Mouse (Mus musculus): ENCODE measurements around the gene Cacfd1. TPM values are rescaled to one million over a fixed set of nuclear protein-coding genes. Genes with fewer than 3 reads are reported as not detected.
A peak's percentile ranks its signal among the peaks of the same experiment; 100 is the strongest.

Gene Cacfd1
- total RNA-seq, 2 experiments from 2014 or later = 29.0 to 36.7 TPM

DNA sequence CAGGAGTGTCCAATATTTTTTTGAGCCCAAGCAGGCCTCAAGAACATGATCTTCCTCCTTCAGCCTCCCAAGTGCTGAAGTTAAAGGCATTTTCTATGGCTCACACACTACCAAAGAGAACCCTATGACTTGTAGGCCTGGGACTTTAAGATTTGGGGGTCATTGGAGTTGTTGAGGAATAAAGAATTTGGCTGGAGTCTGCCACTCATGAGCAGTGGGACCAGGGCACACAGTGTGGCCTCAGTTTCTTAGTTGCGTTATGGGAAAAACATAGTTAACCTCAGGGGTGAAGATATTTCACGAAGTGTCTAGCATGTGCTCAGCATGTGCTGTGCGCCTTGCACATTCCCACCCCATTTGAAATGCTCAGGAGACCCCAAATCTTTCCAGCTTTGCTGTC lies 16.6 kb downstream of the Cacfd1 start:
- intact Hi-C loops (cut with DNase I) = no loop called here
- DNase-seq = no peak

DNA sequence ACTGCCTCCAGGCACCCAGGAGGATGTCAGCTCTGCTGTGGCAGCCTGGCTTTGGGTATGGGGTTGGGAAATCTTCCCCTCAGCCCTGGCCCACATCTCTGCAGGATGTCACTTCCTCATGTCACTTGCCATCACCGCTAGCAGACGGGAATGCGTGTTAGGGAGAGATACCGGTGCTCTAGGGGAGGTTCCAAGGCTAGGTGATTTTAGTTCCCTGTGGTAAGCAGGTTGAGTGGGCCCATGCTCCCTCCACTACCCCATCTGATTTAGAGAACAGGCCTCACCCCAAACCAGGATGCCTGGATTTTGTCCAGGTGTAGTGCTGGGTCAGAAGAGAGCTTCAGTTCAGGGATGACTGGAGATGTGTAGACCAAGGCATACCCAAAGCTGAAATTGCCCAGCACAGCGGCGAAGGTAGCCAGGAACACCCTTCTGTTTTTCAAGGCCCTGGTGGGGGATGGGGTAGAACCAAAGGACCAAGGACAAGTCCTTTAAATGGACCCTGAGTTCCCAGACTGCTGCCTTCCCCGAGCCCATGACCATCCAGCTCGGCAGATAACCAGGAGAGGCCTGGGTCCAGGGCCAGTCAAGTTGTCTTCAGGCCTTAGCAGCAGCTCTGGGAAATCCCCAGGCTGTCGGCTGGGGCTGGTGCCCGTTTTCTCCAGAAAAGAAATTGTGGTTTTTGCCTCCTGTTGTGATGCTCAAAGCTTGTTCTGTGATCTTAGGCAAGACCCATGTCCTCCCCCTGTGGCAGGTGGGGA lies 17.3 kb downstream of the Cacfd1 start:
- intact Hi-C loops (cut with DNase I) = no loop called here
- no peak for DNase-seq

DNA sequence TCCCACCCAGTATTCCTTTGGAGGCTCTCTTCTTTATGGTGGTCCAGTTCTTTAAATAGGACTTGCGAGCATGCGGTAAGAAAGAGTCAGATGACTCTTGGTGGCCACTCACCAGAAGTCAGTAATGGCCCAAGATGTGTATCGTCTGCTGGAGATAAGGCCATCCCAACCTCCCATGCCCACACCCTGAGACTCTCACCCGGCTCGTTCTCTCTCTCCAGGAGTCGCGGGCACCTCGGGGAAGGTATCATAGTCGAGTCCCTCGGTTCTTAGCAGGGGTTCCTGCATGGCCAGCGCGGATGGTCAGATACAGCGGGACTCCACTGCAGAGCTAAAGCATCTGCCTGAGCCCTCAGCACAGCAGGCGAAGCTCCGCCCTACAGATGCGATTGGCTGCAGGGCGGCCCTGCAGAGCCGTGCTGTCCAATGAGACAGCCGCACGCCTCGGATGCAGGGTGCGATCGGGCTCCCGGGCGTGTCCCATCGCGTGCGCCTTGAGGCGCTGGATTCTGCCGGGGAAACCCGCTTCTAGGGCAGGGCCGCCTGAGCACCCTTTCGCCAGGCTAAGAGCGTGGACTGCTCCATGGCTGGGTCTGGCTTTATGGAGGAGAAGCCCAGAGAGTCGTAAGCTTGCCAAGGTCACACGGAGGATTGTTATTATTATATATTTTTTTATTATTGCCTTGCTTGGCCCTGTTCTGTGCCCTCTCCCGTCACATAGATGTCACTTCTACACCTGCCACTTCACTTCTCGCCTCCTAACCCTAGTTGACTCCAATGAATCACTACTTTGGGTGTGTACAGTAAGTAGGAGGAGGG lies 18.1 kb downstream of the Cacfd1 start, which contains the start of gene Slc2a6:
TSS of gene Slc2a6 (minus strand) at position 381 of the 819 bp plus-strand sequence.
- intact Hi-C loops (cut with DNase I) = no loop called here

DNA sequence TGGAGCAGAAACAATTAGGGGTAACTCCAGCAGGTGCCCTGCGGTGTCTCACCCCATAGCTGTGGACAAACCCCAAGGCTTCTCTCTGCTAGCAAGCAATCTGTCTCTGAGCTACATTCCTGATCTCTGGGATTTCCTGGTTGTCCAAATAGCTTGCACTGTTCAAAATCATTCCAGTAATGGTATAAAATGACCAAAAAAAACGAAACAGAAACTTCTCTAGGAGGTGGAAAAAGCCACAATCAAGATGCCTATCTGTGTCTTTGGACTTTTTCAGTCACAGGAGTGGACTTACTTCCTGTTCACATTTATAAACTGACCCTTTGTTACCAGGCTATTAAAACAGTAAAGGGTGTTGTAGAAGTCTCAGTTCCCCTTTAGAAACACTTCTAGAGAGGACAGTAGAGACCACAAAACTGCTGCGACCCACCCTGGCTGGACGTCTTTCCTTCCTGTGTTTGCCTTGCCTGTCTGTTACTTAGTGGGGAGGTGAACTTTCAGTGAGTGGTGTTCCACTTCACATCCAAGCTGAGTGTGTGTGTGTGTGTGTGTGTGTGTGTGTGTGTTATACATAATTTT lies 18.8 kb downstream of the Cacfd1 start:
- intact Hi-C loops (cut with DNase I) = no loop called here

More for the DNA sequence above, 18.1 kb downstream of the Cacfd1 start, which contains the start of gene Slc2a6:
- DNase-seq = peak; percentile 87

DNA sequence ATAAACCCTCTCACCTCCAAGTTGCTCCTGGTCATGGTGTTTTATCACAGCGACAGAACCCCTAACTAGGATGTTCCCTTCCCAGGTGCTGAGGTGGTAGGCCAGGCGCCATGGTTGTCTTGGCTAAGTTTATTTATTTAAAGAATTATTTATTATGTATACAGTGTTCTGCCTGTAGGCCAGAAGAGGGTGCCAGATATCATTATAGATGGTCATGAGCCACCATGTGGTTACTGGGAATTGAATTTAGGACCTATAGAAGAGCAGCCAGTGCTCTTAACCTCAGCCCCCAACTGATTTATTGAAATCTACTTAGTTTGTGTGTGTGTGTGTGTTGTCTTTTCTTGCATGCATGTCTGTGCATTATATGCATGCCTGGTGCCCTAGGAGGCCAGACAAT lies 22.6 kb downstream of the Cacfd1 start:
- intact Hi-C loops (cut with DNase I) = no loop called here
- no peak for DNase-seq

More for the DNA sequence above, 18.8 kb downstream of the Cacfd1 start:
- DNase-seq = no peak

DNA sequence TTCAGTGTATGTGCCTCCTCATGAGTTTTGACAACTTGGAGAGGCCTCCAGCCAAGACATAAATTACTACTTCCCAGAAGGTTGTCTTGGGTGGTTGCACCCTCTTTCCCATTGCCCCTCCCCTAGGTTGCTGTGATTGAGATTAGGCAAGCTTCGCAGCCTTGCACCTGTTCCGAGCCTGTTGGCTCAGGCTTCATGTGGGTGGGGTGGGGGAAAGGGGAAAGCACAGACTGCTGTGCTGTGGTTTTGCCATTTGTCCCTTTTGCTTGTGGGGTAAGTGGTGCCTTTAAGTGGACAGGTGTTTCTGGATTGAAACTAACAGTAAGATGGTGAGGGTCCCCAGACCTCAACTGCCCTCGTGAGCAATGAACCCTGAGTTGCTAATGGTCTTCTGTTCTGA lies 26.3 kb downstream of the Cacfd1 start:
- intact Hi-C loops (cut with DNase I) = no loop called here
- DNase-seq = no peak

DNA sequence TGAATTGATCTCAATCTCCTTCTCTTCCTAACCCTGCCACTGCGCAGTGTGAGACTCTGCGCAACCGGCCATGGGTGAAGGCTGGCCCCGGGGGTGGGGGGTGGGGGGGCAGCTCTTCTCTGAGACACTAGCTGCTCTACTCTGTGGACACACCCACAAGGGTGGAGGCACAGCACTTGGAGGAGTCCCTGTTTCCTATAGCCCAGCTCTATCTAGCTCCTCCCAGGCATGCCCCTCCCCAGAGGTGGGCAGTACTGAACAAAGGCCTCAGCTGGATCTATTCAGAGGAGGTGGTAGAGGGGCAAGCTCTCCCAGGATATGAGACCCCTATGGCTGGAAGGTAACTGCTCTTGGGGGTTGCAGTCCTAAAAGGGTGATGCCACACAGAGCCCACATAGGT lies 27.3 kb downstream of the Cacfd1 start:
- DNase-seq = no peak
- intact Hi-C loops (cut with DNase I) = no loop called here

DNA sequence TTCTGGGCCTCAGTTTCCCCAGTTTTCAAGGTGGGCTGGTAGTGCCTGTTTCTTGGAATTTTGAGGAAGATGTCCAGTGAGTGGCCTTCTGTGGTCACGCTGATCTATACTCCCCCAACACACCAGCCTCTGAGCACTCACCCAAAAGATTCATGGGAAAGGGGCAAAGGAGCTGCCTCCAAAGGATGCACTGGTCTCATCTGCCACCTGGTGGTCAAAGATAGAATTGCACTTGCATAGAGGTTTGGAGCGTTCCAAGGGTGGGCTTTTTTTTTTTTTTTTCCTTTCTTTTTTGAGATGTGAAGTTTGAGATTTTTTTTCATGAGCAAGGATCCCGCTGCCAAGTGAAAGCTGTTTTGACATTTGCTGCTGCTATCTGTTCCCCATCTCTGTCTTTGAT lies 28.9 kb downstream of the Cacfd1 start:
- intact Hi-C loops (cut with DNase I) = loop anchor here (1.0 to 2.0 kb wide), 4 partner anchors 21 to 392 kb away; no protein-coding TSS in a partner anchor
- DNase-seq = peak; percentile 82 to 89

DNA sequence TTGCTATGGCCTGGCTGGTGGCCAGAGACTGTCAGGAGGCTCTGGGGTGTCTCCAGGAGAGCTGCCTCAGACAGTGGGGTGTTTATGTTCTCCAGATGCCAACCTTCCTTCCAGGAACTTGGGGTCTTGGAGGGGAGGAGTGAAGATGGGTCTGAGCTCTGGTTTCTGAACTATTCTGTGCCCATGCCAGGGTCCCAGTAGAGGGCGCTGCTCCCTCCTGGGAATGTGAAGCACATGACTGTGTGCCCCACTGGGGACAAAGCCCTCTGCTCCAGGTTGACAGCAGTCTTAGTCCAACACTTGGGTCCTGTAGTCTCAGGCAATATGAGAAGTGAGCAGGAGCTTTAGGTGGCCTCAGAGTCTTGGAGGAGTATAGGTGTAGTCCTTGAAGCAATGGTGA lies 29.6 kb downstream of the Cacfd1 start:
- intact Hi-C loops (cut with DNase I) = loop anchor here (2.0 kb wide), 2 partner anchors 108 to 392 kb away; no protein-coding TSS in a partner anchor
- DNase-seq = peak in 1 of 2 experiments; percentile 44

DNA sequence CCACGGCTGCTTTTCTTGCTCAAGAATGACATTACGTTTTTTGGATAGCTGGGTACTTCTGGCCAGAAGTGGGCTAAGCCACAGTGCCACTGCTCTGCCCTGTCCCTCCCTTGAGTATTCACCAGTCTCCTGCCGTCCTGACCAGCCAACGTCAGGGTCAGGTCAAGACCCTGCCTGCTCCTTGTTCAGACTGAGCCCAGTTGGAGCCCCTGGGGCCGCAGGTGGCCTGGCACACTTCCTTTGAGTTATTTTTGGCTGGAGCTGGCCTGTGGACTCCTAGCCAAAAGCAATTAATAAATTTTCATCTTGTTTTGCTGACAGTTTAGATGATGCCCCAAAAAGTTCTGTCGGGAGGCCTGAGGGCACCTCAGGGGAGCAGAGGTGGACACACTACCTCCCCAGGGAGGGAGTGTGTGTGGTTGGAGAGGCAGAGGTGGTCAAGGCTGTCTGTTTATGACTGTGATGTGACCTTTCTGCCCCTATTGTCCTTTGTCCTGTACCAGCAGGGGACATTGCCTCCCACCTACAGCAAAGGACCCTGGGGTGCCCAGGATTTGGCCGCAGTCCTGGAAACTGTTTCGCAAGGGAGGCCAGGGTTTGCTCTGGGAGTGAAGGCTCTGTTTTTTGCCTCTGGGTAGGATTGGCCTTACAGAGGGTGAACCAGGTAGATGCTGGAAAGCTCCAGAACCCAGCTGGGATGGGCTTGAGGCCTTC lies 32.6 kb downstream of the Cacfd1 start:
- intact Hi-C loops (cut with DNase I) = loop anchor here (5.0 kb wide), 1 partner anchor 80 kb away; no protein-coding TSS in a partner anchor
- DNase-seq = no peak

DNA sequence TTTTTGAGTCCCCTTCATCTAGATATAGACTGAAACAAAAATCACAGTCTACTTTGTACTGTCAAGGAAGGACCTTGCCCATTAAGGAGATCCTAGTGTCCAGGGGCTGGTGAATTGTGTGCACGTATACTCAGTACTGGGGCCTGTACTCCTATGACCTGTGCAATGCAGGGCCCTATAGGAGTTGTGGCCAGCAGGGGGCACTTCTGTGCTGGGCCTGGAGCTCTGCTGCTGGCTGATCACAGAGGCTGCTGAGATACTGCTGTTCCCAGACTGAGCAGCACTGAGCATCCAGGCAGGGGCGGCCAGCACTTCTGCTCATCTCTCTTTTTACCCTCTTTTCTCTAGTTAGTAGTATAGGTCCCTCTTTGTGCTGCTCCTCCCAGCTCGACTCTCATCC lies 33.7 kb downstream of the Cacfd1 start:
- intact Hi-C loops (cut with DNase I) = loop anchor here (1.0 to 5.0 kb wide), 2 partner anchors 79 to 194 kb away; no protein-coding TSS in a partner anchor
- peak; percentile 92 to 93 for DNase-seq

DNA sequence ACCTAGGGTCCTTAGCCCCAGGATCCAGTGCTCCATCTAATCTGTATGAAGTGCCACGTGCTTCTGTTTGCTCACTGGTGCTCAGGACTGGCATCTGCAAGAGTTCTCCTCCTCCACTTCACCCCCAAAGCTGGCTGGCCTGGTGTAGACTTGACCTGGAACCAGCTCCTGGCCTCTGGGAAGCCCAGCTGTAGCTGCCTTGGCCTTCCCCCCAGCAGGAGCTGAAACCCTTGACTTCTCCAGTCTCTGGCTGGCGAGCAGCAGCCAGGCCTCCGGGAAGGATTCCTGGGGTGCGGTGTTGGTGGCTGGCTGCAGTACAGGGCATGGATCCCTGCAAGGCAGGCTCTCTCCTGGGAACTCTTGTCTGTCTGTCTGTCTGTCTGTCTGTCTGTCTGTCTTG lies 34.4 kb downstream of the Cacfd1 start:
- DNase-seq = peak in 1 of 2 experiments; percentile 40
- intact Hi-C loops (cut with DNase I) = loop anchor here (5.0 kb wide), 1 partner anchor 78 kb away; no protein-coding TSS in a partner anchor

DNA sequence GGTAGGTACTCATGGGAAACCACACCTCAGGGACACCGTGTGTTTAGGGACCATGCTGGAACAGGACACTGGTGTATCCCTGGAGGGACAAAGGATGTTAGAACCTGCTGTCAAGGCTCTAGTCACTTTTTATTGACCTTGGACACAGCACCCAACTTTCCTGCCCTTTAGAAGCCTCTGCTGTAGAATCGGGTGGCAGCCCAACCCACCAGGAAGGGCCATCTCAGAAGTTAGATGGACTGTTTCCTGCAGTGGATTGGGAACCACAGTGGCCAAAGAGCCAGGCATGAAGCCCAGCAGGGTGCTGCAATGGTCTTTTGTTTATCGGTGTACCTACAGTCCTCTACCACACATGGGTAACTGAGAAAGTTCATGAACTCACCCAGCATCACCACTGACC lies 34.9 kb downstream of the Cacfd1 start:
- DNase-seq = peak in 1 of 2 experiments; percentile 26
- intact Hi-C loops (cut with DNase I) = loop anchor here (5.0 kb wide), 1 partner anchor 78 kb away; no protein-coding TSS in a partner anchor

DNA sequence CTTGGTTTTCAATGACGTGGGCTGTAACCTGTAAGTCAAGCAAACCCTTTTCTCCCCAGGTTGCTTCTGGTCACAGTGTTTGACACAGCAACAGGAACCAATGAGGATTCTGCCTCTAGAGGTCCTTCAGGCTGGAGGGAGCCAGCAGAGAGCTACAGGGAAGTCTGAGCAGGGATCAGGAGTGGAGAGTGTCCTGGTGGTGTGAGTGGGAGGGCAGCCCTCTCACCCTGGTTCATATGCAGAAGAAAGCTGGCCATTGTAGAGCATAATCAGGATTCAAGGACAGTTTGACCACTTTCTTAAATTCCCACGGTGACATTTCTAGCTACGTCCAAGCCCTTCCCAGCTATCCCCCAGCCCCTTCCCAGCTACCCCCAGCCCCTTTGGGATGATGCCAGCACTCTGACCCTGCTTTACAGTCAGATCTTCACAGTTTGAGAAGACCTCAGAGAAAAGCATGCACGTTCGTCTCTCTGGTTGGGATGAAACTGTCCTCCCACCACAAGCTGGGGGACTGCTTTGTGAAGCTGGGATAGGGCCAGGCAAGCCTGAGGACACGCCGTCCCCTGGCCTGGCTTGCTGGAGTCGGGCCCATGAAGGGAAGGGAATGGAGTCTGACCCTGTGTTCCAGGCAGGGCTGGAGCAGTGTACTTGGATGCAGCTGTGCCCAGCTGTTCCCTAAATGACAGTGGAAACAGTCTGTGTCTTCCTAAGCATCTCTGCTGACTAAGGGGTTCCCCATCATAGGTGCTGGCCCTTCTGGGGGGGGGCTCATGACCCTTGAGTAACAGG lies 36.4 kb downstream of the Cacfd1 start:
- intact Hi-C loops (cut with DNase I) = no loop called here
- DNase-seq = peak; percentile 91

DNA sequence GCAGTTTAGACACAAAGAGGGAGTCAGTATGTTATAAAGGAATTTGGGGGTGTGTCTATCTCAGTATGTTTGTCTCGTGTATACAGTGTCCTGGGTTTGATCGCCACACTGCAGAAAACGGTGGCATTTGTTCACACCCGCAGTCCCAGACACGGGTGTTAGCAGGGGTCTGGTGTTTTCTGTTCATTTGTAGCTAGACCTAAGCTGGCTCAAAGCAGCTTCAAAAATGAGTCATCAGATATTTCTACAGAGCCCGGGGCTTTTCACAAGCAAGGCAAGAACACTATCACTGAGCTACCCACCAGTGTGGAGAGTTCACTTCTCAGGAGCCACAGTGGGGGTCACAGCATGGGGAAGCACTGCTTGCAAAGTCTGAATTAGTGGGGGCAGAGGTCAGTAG lies 39.7 kb downstream of the Cacfd1 start:
- intact Hi-C loops (cut with DNase I) = no loop called here
- DNase-seq = no peak

DNA sequence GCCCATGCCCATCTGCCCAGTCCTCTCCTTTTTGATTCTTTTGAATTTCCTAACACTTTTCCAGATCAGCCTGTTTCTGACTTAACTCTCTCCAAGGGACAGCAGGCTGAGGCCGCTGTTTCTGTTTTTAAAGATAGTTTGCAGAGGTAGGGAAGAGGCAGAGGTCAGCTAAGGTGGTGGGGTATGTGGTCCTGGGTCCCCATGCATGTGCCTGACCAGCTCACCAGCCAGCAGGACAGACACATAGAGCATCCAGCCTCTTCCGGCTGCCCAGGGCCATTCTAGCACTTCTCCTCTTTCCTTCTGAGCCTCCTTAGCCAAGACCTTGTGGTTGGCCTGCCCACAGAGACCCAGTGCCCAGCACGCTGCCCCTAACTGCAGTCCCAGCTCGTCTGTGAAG lies 48.5 kb downstream of the Cacfd1 start:
- no peak for DNase-seq
- intact Hi-C loops (cut with DNase I) = no loop called here

DNA sequence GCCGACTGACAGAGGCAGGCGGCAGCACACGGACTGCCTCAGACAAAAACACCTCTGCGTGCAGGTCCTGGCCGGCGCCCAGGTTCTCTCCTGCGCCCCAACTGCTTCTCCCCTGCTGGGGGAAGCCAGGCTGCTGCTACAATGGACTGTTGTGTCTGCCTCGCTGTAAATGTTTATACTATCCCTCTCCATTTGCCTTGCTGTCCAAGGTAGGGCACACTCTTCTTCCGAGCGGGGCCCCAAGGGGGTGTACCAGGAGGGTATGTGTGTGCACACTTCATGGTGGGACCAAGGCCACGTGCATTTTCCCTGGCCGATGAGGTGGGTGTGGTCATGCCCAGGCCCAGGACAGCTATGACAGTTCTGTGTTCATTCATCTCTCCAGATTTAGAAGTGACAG lies 49.0 kb downstream of the Cacfd1 start:
- intact Hi-C loops (cut with DNase I) = no loop called here
- DNase-seq = no peak

DNA sequence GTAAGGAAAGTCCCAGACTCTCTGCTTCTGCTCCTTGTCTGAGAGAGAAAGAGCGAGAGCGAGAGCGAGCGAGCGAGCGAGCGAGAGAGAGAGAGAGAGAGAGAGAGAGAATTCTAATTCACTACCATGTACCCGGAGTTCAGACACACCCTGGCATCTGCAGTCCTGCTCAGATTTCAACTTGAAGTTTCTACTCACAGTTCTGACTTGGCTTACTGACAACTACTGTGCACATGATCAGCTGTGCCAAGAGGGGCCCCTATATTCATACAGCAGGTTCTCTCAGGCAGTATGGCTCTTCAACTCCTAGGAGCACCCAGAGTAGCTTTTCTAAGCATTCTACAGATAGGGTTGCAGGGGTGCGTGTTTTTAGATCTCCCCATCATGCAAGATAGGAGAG lies 49.5 kb downstream of the Cacfd1 start:
- no peak for DNase-seq
- intact Hi-C loops (cut with DNase I) = no loop called here

DNA sequence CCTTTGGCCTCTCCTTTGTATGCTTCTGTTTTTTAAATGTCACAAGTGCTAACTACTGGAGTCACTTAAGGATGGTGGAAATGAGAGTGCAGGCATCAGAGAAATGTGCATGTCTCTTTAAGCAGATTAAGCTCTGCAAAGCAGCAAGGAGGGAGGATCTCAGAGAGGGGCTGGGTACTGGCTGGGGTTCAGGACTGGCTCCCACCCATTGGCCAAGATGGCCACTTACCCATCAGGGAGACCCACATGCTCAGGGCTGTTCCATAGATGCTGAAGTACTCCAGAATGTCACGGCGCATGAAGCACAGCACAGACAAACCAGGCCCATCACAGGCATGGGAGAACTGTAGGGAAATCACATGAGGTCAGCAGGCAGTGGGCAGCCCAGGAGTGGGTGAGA lies 57.4 kb downstream of the Cacfd1 start:
- intact Hi-C loops (cut with DNase I) = no loop called here
- DNase-seq = no peak

DNA sequence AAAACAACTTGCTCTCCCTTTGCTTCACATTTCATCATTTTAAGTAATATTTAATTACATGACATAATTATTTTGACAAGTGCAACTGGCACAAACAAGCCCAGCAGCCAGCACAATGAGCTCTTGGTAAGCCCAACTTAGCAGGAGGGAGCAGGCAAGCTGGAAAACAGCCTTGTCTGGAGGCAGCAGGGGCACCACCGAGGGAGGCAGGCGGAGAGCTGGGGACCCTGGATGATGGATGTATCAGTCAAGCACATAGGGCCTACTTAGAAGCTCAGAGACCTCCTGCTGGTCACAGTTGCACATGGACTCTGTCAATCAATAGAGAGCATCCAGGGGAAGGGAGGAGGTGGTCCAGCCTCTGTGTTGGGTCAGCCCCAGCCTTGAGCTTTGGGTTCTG lies 58.3 kb downstream of the Cacfd1 start:
- intact Hi-C loops (cut with DNase I) = no loop called here
- DNase-seq = no peak

Measured in heart, postnatal 10 days (tissue).